Mouse (Mus musculus): ENCODE results near the gene Rnf145. TPM values are rescaled to one million over a fixed set of nuclear protein-coding genes. Genes with fewer than 3 reads are reported as not detected.

The Rnf145 gene
- polyA plus RNA-seq, 1 experiment from 2014 or later: 74.4 TPM

DNA sequence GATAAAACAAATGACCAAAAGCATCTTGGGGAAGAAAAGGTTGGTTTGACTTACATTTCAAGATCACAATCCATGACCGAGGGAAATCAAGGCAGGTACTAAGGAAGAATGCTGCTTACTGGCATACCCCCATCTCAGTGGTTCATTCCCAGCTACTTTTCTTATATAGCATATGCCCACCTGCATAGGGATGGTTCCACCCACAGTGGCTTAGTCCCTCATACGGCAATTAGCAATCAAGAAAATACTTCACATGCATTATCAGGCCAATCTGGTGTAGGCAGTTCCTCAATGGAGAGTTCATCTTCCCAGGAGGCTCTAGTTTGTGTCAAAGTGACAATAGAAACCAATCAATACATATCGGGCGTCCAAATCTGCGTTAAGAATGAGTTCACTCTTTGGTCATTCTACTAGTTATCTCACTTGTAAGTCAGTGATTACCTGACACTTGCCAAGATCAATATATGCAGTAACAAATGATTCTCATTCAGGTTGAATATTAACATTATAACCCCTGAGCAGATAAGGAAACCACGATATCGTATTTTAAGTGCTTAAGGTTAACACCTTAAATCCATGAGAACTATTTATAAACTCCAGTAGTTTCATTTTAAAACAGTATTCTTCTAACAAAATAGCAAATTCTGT is 33.6 kb upstream of the Rnf145 start:
- no peak overlapping the region for H3K9ac ChIP-seq (ENCODE audit: low read depth, low read length)
- H3K4me2 ChIP-seq: no peak overlapping the region
- H3K36me3 ChIP-seq (ENCODE audit: control insufficient read depth, insufficient read depth, low read length): no peaks in the 10 kb centered on the region
- DNase-seq (ENCODE audit: low spot score) (no peak), ATAC-seq (replicated peaks; ENCODE audit: low FRiP score) (no peak)
- no peak overlapping the region for H3K4me3 ChIP-seq (ENCODE audit: low read depth, low read length)
- H3K9me3 ChIP-seq (ENCODE audit: control insufficient read depth, low read length): no peaks in the 10 kb centered on the region
- no peaks in the 10 kb centered on the region for H3K27me3 ChIP-seq (replicated peaks; ENCODE audit: control insufficient read depth, insufficient read depth, low read length)
- no peaks in the 10 kb centered on the region for H3K4me1 ChIP-seq (replicated peaks; ENCODE audit: control insufficient read depth, insufficient read depth, low read length)
- no peak overlapping the region for H3K27ac ChIP-seq (ENCODE audit: low read depth, low read length)
- WGBS: 85% methylated on average over 7 of the region's 7 CpGs

DNA sequence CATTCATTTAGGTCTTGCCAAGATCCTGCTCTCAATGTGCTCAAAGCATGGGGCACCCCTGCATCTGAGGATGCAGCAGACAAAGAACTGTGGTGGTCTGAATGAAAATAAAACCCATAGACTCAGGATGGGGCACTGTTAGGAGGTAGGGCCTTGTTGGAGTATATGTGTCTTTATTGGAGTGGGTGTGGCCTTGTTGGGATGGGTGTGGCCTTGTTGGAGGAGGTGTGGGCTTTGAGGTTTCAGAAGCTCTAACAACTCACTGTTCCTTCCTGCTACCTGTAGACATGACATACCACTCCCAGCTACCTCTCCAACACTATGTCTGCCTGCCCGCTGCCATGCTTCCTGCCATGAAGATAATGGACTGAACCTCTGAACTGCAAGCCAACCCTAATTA is 29.6 kb upstream of the Rnf145 start:
- no peak overlapping the region for H3K27ac ChIP-seq (ENCODE audit: low read depth, low read length)
- no peaks in the 10 kb centered on the region for H3K27me3 ChIP-seq (replicated peaks; ENCODE audit: control insufficient read depth, insufficient read depth, low read length)
- H3K9me3 ChIP-seq (ENCODE audit: control insufficient read depth, low read length): no peaks in the 10 kb centered on the region
- H3K9ac ChIP-seq (ENCODE audit: low read depth, low read length): no peak overlapping the region
- DNase-seq (ENCODE audit: low spot score) (no peak), ATAC-seq (replicated peaks; ENCODE audit: low FRiP score) (0 out of 2 replicates have a peak, but pooled peaks have one; percentile 58)
- WGBS: 96% methylated on average over 1 of the region's 1 CpGs
- no peak overlapping the region for H3K4me2 ChIP-seq
- H3K36me3 ChIP-seq (ENCODE audit: control insufficient read depth, insufficient read depth, low read length): no peaks in the 10 kb centered on the region
- no peak overlapping the region for H3K4me3 ChIP-seq (ENCODE audit: low read depth, low read length)
- H3K4me1 ChIP-seq (replicated peaks; ENCODE audit: control insufficient read depth, insufficient read depth, low read length): no peaks in the 10 kb centered on the region

DNA sequence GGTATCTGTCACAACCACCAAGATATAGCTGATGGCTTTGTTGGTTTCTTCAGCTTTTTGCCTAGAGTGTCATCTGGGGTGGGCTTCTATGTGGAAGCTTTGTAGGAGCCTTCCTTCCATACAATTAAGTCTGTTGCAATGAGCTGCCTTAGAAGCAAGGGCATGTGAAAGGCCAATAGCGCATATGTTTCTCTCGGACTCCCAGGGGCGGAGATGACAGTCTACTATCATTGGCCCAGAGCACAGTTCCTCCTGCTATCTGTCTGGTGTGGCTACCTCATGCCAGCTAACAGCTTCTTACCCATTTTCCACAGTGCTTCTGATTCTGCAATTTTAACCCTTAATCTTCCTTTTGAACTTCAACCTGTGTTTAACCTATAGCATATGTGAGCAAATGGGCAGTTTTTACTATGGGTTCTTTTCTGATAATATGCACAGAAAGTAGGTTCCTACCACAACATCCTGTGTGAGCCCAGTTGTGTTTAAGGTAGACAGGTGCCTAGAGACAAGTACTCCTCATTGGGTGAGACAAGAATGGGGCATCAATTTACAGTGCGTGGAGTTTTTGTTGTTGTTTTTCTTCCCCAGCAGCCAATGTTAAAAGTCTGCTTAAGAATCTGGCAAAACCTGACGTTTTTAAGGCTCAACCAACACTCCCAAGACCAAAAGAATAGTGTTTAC is 24.0 kb upstream of the Rnf145 start:
- H3K36me3 ChIP-seq (ENCODE audit: control insufficient read depth, insufficient read depth, low read length): no peaks in the 10 kb centered on the region
- peaks cover 9% of the 10 kb centered on the region for H3K4me1 ChIP-seq (replicated peaks; ENCODE audit: control insufficient read depth, insufficient read depth, low read length)
- 70% methylated on average over 5 of the region's 5 CpGs for WGBS
- H3K27me3 ChIP-seq (replicated peaks; ENCODE audit: control insufficient read depth, insufficient read depth, low read length): no peaks in the 10 kb centered on the region
- ATAC-seq (replicated peaks; ENCODE audit: low FRiP score): peak; percentile 79
- no peak overlapping the region for H3K4me2 ChIP-seq
- DNase-seq (ENCODE audit: low spot score): no peak
- no peak overlapping the region for H3K4me3 ChIP-seq (ENCODE audit: low read depth, low read length)
- H3K9ac ChIP-seq (ENCODE audit: low read depth, low read length): no peak overlapping the region
- no peak overlapping the region for H3K27ac ChIP-seq (ENCODE audit: low read depth, low read length)
- H3K9me3 ChIP-seq (ENCODE audit: control insufficient read depth, low read length): no peaks in the 10 kb centered on the region

DNA sequence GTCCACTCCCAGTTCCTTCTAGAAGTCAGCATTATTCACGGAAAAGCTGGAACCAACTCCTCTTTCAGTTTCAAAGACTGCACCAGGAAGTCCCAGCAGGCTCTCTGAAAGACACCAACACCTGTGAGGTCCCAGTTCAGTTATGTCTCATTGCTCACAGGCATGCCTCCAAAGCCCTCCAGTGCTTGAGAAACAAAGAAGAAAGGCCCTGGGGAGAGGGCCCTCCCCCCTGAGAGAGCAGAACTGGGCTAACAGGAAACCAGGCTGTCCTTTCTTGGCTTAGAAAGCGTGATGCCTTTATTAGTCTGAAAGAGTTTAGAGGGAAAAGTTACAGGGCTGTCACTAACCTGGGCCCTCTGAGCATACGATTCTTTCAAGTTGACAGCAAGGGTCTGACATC is 22.5 kb upstream of the Rnf145 start:
- H3K4me2 ChIP-seq: no peak overlapping the region
- DNase-seq (ENCODE audit: low spot score) (no peak), ATAC-seq (replicated peaks; ENCODE audit: low FRiP score) (no peak)
- no peak overlapping the region for H3K27ac ChIP-seq (ENCODE audit: low read depth, low read length)
- no peaks in the 10 kb centered on the region for H3K27me3 ChIP-seq (replicated peaks; ENCODE audit: control insufficient read depth, insufficient read depth, low read length)
- no peak overlapping the region for H3K9ac ChIP-seq (ENCODE audit: low read depth, low read length)
- H3K36me3 ChIP-seq (ENCODE audit: control insufficient read depth, insufficient read depth, low read length): no peaks in the 10 kb centered on the region
- 79% methylated on average over 3 of the region's 3 CpGs for WGBS
- no peak overlapping the region for H3K4me3 ChIP-seq (ENCODE audit: low read depth, low read length)
- no peaks in the 10 kb centered on the region for H3K9me3 ChIP-seq (ENCODE audit: control insufficient read depth, low read length)
- H3K4me1 ChIP-seq (replicated peaks; ENCODE audit: control insufficient read depth, insufficient read depth, low read length): peaks cover 9% of the 10 kb centered on the region

DNA sequence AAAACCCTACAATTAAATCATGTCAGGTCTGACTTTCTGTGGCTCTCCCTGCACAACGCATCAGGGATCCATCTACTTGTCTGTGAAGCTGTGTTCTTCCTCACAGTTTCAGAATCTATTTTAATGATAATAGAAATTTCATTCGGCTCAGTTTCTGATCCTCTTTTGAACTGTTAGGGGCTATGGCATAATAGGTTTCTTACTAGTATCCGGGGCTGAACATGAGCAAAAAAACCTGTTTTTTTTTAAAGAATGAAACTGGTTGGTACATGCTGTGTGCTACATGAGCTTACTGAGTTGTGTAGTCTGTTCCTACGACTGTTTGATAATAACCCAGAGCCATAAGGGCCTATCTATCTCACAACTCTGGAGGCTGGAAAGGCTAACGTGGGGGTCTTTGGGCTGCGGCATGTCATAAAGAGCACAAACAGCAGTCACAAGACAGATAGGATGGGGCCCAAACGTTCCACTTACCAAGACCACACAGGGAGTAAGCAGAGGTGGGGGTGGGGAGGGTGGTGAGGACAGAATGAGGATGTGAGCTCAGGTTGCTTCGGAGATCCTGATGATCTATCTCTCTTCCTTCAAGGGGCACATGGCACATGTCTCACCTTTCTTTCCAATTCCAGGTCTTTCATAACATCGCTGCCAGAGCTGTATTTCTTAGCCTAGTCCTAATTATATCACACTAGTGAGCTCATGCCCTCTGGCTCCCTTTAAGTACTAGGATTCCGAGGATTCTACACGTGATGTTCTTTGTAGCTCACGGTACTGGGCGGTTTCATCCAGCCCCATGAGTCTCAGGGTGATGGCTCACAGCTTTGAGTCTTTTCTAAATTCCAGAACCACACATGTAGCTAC is 20.1 kb upstream of the Rnf145 start:
- Histone ChIP-seq H3K27me3 (replicated peaks; ENCODE audit: control insufficient read depth, insufficient read depth, low read length) (no peaks in the 10 kb centered on the region), H3K9ac (ENCODE audit: low read depth, low read length) (no peak overlapping the region), H3K4me1 (replicated peaks; ENCODE audit: control insufficient read depth, insufficient read depth, low read length) (peaks cover 9% of the 10 kb centered on the region), H3K27ac (ENCODE audit: low read depth, low read length) (peak overlapping the region; percentile 3; the same call in 1 of the 2 replicates), H3K4me3 (ENCODE audit: low read depth, low read length) (no peak overlapping the region), H3K9me3 (ENCODE audit: control insufficient read depth, low read length) (no peaks in the 10 kb centered on the region), H3K36me3 (ENCODE audit: control insufficient read depth, insufficient read depth, low read length) (no peaks in the 10 kb centered on the region), H3K4me2 (no peak overlapping the region; the same call in 1 of the 2 replicates)
- ATAC-seq (replicated peaks; ENCODE audit: low FRiP score): peak; percentile 58
- no peak for DNase-seq (ENCODE audit: low spot score)
- 63% methylated on average over 13 of the region's 13 CpGs for WGBS

DNA sequence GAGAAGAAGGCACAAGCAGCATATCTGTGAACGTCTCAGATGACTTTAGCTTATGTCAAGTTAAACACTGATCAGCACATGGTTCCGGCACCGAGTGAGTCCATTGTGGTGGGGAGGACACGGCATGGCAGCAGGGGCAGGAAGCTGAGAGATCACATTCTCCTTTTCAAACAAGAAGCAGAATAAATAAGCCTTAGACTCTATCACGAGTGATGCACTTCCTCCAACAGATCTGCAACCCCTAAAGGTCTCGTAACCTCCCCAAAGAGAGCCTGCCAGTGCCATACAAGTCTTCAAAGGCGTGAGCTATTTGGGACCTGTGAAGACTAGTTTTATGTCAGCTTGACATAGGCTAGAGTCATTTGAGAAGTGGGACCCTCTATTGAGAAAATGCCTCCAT is 17.8 kb upstream of the Rnf145 start:
- H3K4me3 ChIP-seq (ENCODE audit: low read depth, low read length): no peak overlapping the region
- WGBS: 68% methylated on average over 7 of the region's 7 CpGs
- H3K27me3 ChIP-seq (replicated peaks; ENCODE audit: control insufficient read depth, insufficient read depth, low read length): no peaks in the 10 kb centered on the region
- no peak overlapping the region for H3K9ac ChIP-seq (ENCODE audit: low read depth, low read length)
- H3K36me3 ChIP-seq (ENCODE audit: control insufficient read depth, insufficient read depth, low read length): no peaks in the 10 kb centered on the region
- no peak for DNase-seq (ENCODE audit: low spot score)
- H3K9me3 ChIP-seq (ENCODE audit: control insufficient read depth, low read length): no peaks in the 10 kb centered on the region
- no peak for ATAC-seq (replicated peaks; ENCODE audit: low FRiP score)
- no peak overlapping the region for H3K4me2 ChIP-seq
- peaks cover 9% of the 10 kb centered on the region for H3K4me1 ChIP-seq (replicated peaks; ENCODE audit: control insufficient read depth, insufficient read depth, low read length)
- H3K27ac ChIP-seq (ENCODE audit: low read depth, low read length): no peak overlapping the region

DNA sequence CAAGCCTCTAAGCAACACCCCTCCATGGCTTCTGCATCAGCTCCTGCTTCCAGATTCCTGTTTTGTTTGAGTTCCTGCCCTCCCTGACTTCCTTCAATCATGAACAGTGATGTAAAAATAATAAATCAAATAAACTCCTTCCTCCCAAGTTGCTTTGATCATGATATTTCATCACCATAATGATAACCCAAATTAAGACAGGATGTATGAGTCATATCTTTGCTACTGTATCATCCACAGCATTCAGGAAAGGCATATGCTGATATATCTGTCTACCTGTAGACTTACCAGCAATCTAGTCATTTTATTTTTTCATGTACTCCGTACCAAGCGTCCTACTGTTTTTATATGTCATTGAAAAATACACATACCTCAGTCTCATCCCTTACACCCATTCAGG is 17.3 kb upstream of the Rnf145 start:
- Histone ChIP-seq H3K4me1 (replicated peaks; ENCODE audit: control insufficient read depth, insufficient read depth, low read length) (peaks cover 9% of the 10 kb centered on the region), H3K27me3 (replicated peaks; ENCODE audit: control insufficient read depth, insufficient read depth, low read length) (no peaks in the 10 kb centered on the region), H3K9me3 (ENCODE audit: control insufficient read depth, low read length) (no peaks in the 10 kb centered on the region), H3K9ac (ENCODE audit: low read depth, low read length) (no peak overlapping the region), H3K4me2 (no peak overlapping the region), H3K4me3 (ENCODE audit: low read depth, low read length) (no peak overlapping the region), H3K36me3 (ENCODE audit: control insufficient read depth, insufficient read depth, low read length) (no peaks in the 10 kb centered on the region), H3K27ac (ENCODE audit: low read depth, low read length) (no peak overlapping the region)
- WGBS: 90% methylated on average over 2 of the region's 2 CpGs
- DNase-seq (ENCODE audit: low spot score) (no peak), ATAC-seq (replicated peaks; ENCODE audit: low FRiP score) (no peak)

DNA sequence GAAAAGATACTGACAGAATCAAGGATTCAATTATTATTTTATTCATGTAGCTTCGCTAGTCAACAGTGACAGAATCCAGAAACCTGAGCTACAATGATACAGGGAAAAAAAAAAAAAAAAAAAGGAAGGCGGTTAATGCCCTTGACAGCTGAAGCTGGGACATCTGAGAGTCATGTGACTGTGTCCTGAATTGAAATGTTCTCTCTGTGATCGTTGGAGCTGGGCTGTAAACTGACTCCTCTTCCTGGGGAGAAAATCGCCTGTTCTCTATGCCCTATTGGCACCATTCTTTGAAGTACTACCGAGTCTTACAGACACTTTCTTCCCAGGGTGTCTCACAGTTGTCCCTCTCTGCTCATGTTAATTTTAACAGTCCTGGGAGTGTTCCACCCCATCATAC is 15.8 kb upstream of the Rnf145 start:
- Histone ChIP-seq H3K4me2 (no peak overlapping the region), H3K27ac (ENCODE audit: low read depth, low read length) (no peak overlapping the region), H3K4me3 (ENCODE audit: low read depth, low read length) (no peak overlapping the region), H3K36me3 (ENCODE audit: control insufficient read depth, insufficient read depth, low read length) (no peaks in the 10 kb centered on the region), H3K4me1 (replicated peaks; ENCODE audit: control insufficient read depth, insufficient read depth, low read length) (peaks cover 12% of the 10 kb centered on the region), H3K9me3 (ENCODE audit: control insufficient read depth, low read length) (no peaks in the 10 kb centered on the region), H3K9ac (ENCODE audit: low read depth, low read length) (no peak overlapping the region), H3K27me3 (replicated peaks; ENCODE audit: control insufficient read depth, insufficient read depth, low read length) (no peaks in the 10 kb centered on the region)
- DNase-seq (ENCODE audit: low spot score) (no peak), ATAC-seq (replicated peaks; ENCODE audit: low FRiP score) (no peak)
- 64% methylated on average over 5 of the region's 5 CpGs for WGBS

Measured in liver, embryonic 11.5 days (tissue).